20 mouse cellular contexts compared by ENCODE assay signal in genomic region chr3:65367944-65368343, GRCm38 (mm10). TPM values are rescaled to one million over a fixed set of nuclear protein-coding genes. Genes with fewer than 3 reads are reported as not detected.
A peak's percentile ranks its signal among the peaks of the same experiment; 100 is the strongest.
DNase-seq lines count a peak whose midpoint lies in the region; ATAC-seq and TF ChIP-seq lines count a peak whose summit lies in the region.
"Had no signal": no experiment of that assay in that cellular context is flagged by ENCODE, and none has a peak within 500 bp of the region (broad histone marks: within the 10 kb centered on the region; RNA-seq: fewer than 3 reads in every experiment).

No protein-coding gene starts in this region.

- no peaks in the 10 kb centered on the region for H3K4me1 ChIP-seq in hindbrain, embryonic 11.5 days (replicated peaks; ENCODE audit: control insufficient read depth, insufficient read depth, low read length)
- H3K4me1 ChIP-seq in hindbrain, embryonic 10.5 days (replicated peaks): no peaks in the 10 kb centered on the region; the same call in 1 of the 2 replicates
- 0 out of 2 replicates have a peak, but pooled peaks cover 5% of the 10 kb centered on the region for H3K4me1 ChIP-seq in midbrain, embryonic 10.5 days
- H3K4me1 ChIP-seq in midbrain, postnatal 0 days (ENCODE audit: insufficient read depth, low read length): no peaks in the 10 kb centered on the region
- H3K4me1 ChIP-seq in neural tube, embryonic 14.5 days (ENCODE audit: control insufficient read depth, insufficient read depth, low read length): no peaks in the 10 kb centered on the region
- H3K4me1 ChIP-seq in neural tube, embryonic 15.5 days: no peaks in the 10 kb centered on the region
- H3K4me1 ChIP-seq: embryonic facial prominence, embryonic 12.5 days; forebrain, embryonic 12.5 days had no signal

- no peak overlapping the region for H3K4me3 ChIP-seq in hindbrain, embryonic 11.5 days (ENCODE audit: low read depth, low read length)
- H3K4me3 ChIP-seq in hindbrain, embryonic 10.5 days: no peak overlapping the region
- H3K4me3 ChIP-seq in midbrain, embryonic 10.5 days: no peak overlapping the region
- no peak overlapping the region for H3K4me3 ChIP-seq in midbrain, postnatal 0 days (ENCODE audit: low read depth, low read length)
- no peak overlapping the region for H3K4me3 ChIP-seq in neural tube, embryonic 14.5 days (ENCODE audit: low read depth, low read length)
- no peak overlapping the region for H3K4me3 ChIP-seq in neural tube, embryonic 15.5 days (replicated peaks)
- H3K4me3 ChIP-seq: embryonic facial prominence, embryonic 12.5 days; forebrain, embryonic 12.5 days; heart, embryonic 13.5 days had no signal

- peak; percentile 49; the same call in 1 of the 2 replicates for ATAC-seq in hindbrain, embryonic 11.5 days (ENCODE audit: low FRiP score)
- ATAC-seq in midbrain, postnatal 0 days (ENCODE audit: low FRiP score): no peak
- ATAC-seq in neural tube, embryonic 14.5 days (ENCODE audit: low read depth): no peak
- ATAC-seq in neural tube, embryonic 15.5 days (ENCODE audit: low FRiP score): no peak
- ATAC-seq: forebrain, embryonic 16.5 days; intestine, embryonic 16.5 days had no signal

- TF ChIP-seq CTCF in midbrain, postnatal 0 days (IDR thresholded peaks at IDR 0.05): no peak

- no peaks in the 10 kb centered on the region for H3K9me3 ChIP-seq in hindbrain, embryonic 11.5 days (ENCODE audit: control insufficient read depth, low read length)
- H3K9me3 ChIP-seq in hindbrain, embryonic 10.5 days: no peaks in the 10 kb centered on the region
- no peaks in the 10 kb centered on the region for H3K9me3 ChIP-seq in midbrain, embryonic 10.5 days (replicated peaks)
- no peaks in the 10 kb centered on the region for H3K9me3 ChIP-seq in midbrain, postnatal 0 days (ENCODE audit: low read length)
- H3K9me3 ChIP-seq in neural tube, embryonic 14.5 days (ENCODE audit: control insufficient read depth, low read length): no peaks in the 10 kb centered on the region
- H3K9me3 ChIP-seq in neural tube, embryonic 15.5 days (replicated peaks): no peaks in the 10 kb centered on the region
- H3K9me3 ChIP-seq: embryonic facial prominence, embryonic 12.5 days; forebrain, embryonic 12.5 days; heart, embryonic 13.5 days had no signal

- no peaks in the 10 kb centered on the region for H3K36me3 ChIP-seq in hindbrain, embryonic 11.5 days (ENCODE audit: control insufficient read depth, insufficient read depth, low read length)
- peaks cover 47% of the 10 kb centered on the region for H3K36me3 ChIP-seq in hindbrain, embryonic 10.5 days
- H3K36me3 ChIP-seq in midbrain, embryonic 10.5 days: peaks cover 44% of the 10 kb centered on the region
- peaks cover 15% of the 10 kb centered on the region for H3K36me3 ChIP-seq in midbrain, postnatal 0 days (ENCODE audit: insufficient read depth, low read length)
- H3K36me3 ChIP-seq in neural tube, embryonic 14.5 days (ENCODE audit: control insufficient read depth, insufficient read depth, low read length): peaks cover 6% of the 10 kb centered on the region; the same call in 1 of the 2 replicates
- H3K36me3 ChIP-seq in neural tube, embryonic 15.5 days: peaks cover 23% of the 10 kb centered on the region

- no peak overlapping the region for H3K27ac ChIP-seq in hindbrain, embryonic 11.5 days (ENCODE audit: low read depth, low read length)
- H3K27ac ChIP-seq in hindbrain, embryonic 10.5 days: no peak overlapping the region
- H3K27ac ChIP-seq in midbrain, embryonic 10.5 days (replicated peaks): 0 out of 2 replicates have a peak overlapping the region, but pooled peaks have one; percentile 19
- H3K27ac ChIP-seq in midbrain, postnatal 0 days (ENCODE audit: low read depth, low read length): no peak overlapping the region
- H3K27ac ChIP-seq in neural tube, embryonic 14.5 days (ENCODE audit: low read depth, low read length): no peak overlapping the region
- H3K27ac ChIP-seq in neural tube, embryonic 15.5 days (replicated peaks): no peak overlapping the region
- H3K27ac ChIP-seq: embryonic facial prominence, embryonic 12.5 days; forebrain, embryonic 12.5 days; heart, embryonic 13.5 days had no signal

- DNase-seq in hindbrain, embryonic 11.5 days (ENCODE audit: low spot score): no peak
- no peak for DNase-seq in hindbrain, embryonic 10.5 days (ENCODE audit: low spot score)
- no peak for DNase-seq in midbrain, embryonic 10.5 days (ENCODE audit: low spot score)
- no peak for DNase-seq in midbrain, postnatal 0 days (ENCODE audit: low spot score)
- DNase-seq in c-Kit-positive CD71-positive TER-119-positive erythroid progenitor cells, embryonic 14.5 days (ENCODE audit: low spot score): no peak
- DNase-seq: adrenal gland, adult 8-10 months; adrenal gland, postnatal 36 days; cerebellum, adult 11 months; cerebellum, adult 8-10 months; cerebellum, postnatal 14 days; embryo, embryonic 11 days; gastrocnemius, postnatal 14 days; heart, postnatal 4 days had no signal

- no peak overlapping the region for H3K4me2 ChIP-seq in hindbrain, embryonic 11.5 days (replicated peaks; ENCODE audit: low read depth, low read length)
- no peak overlapping the region for H3K4me2 ChIP-seq in midbrain, postnatal 0 days (ENCODE audit: low read depth, low read length, poor library complexity, severe bottlenecking)
- H3K4me2 ChIP-seq in neural tube, embryonic 14.5 days (ENCODE audit: low read depth, low read length): no peak overlapping the region
- no peak overlapping the region for H3K4me2 ChIP-seq in neural tube, embryonic 15.5 days
- H3K4me2 ChIP-seq: embryonic facial prominence, embryonic 12.5 days; forebrain, embryonic 12.5 days; heart, embryonic 13.5 days had no signal

- no peaks in the 10 kb centered on the region for H3K27me3 ChIP-seq in hindbrain, embryonic 11.5 days (ENCODE audit: control insufficient read depth, insufficient read depth, low read length)
- H3K27me3 ChIP-seq in hindbrain, embryonic 10.5 days (ENCODE audit: insufficient read depth, poor library complexity, severe bottlenecking): no peaks in the 10 kb centered on the region
- H3K27me3 ChIP-seq in midbrain, embryonic 10.5 days (ENCODE audit: low read depth, poor library complexity, severe bottlenecking): no peaks in the 10 kb centered on the region
- no peaks in the 10 kb centered on the region for H3K27me3 ChIP-seq in midbrain, postnatal 0 days (ENCODE audit: insufficient read depth, low read length)
- H3K27me3 ChIP-seq in neural tube, embryonic 14.5 days (ENCODE audit: control insufficient read depth, insufficient read depth, low read length): no peaks in the 10 kb centered on the region
- H3K27me3 ChIP-seq in neural tube, embryonic 15.5 days (replicated peaks): no peaks in the 10 kb centered on the region
- H3K27me3 ChIP-seq: embryonic facial prominence, embryonic 12.5 days; forebrain, embryonic 12.5 days; heart, embryonic 13.5 days had no signal

- WGBS in hindbrain, embryonic 11.5 days: 76% methylated on average over 4 of the region's 4 CpGs
- 76% methylated on average over 4 of the region's 4 CpGs for WGBS in hindbrain, embryonic 10.5 days
- 63% methylated on average over 4 of the region's 4 CpGs for WGBS in midbrain, embryonic 10.5 days
- 44% methylated on average over 4 of the region's 4 CpGs for WGBS in midbrain, postnatal 0 days
- 67% methylated on average over 4 of the region's 4 CpGs for WGBS in neural tube, embryonic 14.5 days
- WGBS in neural tube, embryonic 15.5 days: 61% methylated on average over 4 of the region's 4 CpGs

- no peak overlapping the region for H3K9ac ChIP-seq in hindbrain, embryonic 11.5 days (ENCODE audit: low read depth, low read length)
- H3K9ac ChIP-seq in midbrain, postnatal 0 days (replicated peaks; ENCODE audit: low read length, poor library complexity, severe bottlenecking): no peak overlapping the region
- H3K9ac ChIP-seq in neural tube, embryonic 14.5 days (replicated peaks; ENCODE audit: low read depth, low read length): 0 out of 2 replicates have a peak overlapping the region, but pooled peaks have one; percentile 11
- no peak overlapping the region for H3K9ac ChIP-seq in neural tube, embryonic 15.5 days (replicated peaks)
- H3K9ac ChIP-seq: embryonic facial prominence, embryonic 12.5 days; forebrain, embryonic 12.5 days; heart, embryonic 13.5 days had no signal

RNA-seq across cellular contexts. Expression of gene Ssr3, which starts 24.5 kb away (rescaled TPM):
- polyA plus RNA-seq in hindbrain, embryonic 11.5 days (2014; fragmentation: Nextera tagmentation; extraction: Ambion mirVana): 271 and 282 TPM in 2 replicates
- 180 and 231 TPM in 2 replicates for polyA plus RNA-seq in hindbrain, embryonic 10.5 days (2016; fragmentation: Nextera tagmentation; extraction: Ambion mirVana)
- polyA plus RNA-seq in midbrain, embryonic 10.5 days (2016; fragmentation: Nextera tagmentation; extraction: Ambion mirVana): 232 and 245 TPM in 2 replicates
- total RNA-seq in midbrain, postnatal 0 days (2014; rRNA removed): 140 and 187 TPM in 2 replicates
- polyA plus RNA-seq in midbrain, postnatal 0 days (2015; fragmentation: Nextera tagmentation; extraction: Ambion mirVana): 147 and 151 TPM in 2 replicates
- 160 and 192 TPM in 2 replicates for polyA plus RNA-seq in neural tube, embryonic 14.5 days (2014; fragmentation: Nextera tagmentation; extraction: Ambion mirVana)
- polyA plus RNA-seq in neural tube, embryonic 15.5 days (2015; fragmentation: Nextera tagmentation; extraction: Ambion mirVana): 144 and 162 TPM in 2 replicates
